Mouse (Mus musculus): ENCODE data around the gene Daxx. TPM values are rescaled to one million over a fixed set of nuclear protein-coding genes. Genes with fewer than 3 reads are reported as not detected.
A peak's percentile ranks its signal among the peaks of the same experiment; 100 is the strongest.
"Not testable (repeated sequence)": the region's sequence is repeated elsewhere in the genome, so short reads cannot be mapped to it uniquely, and the experiment has no call there.

The Daxx gene
- polyA plus RNA-seq, 1 experiment from 2014 or later, result 52.9 TPM

- H3K9me3 ChIP-seq, result no peaks in the 10 kb centered on the region
- no peak for DNase-seq (ENCODE audit: low spot score)
- no peaks in the 10 kb centered on the region for H3K27me3 ChIP-seq (ENCODE audit: insufficient read depth, poor library complexity, severe bottlenecking)
- WGBS, result 88% methylated on average over 10 of the region's 10 CpGs
- H3K27ac ChIP-seq, result no peak overlapping the region
- H3K4me3 ChIP-seq, result no peak overlapping the region
- H3K4me1 ChIP-seq, result peaks cover 25% of the 10 kb centered on the region
- peaks cover 78% of the 10 kb centered on the region for H3K36me3 ChIP-seq
These were observed 38.3 kb downstream of the Daxx start for GRCm38 (mm10) chr17:33947430-33948089.

- no peak overlapping the region; the same call in 1 of the 2 replicates for H3K27ac ChIP-seq
- peaks cover 79% of the 10 kb centered on the region for H3K36me3 ChIP-seq
- no peaks in the 10 kb centered on the region for H3K27me3 ChIP-seq (ENCODE audit: insufficient read depth, poor library complexity, severe bottlenecking)
- H3K9me3 ChIP-seq, result no peaks in the 10 kb centered on the region
- WGBS, result 87% methylated on average over 22 of the region's 22 CpGs
- DNase-seq (ENCODE audit: low spot score), result no peak
- H3K4me3 ChIP-seq, result no peak overlapping the region; the same call in 1 of the 2 replicates
- H3K4me1 ChIP-seq, result peaks cover 32% of the 10 kb centered on the region
These were observed 39.1 kb downstream of the Daxx start for GRCm38 (mm10) chr17:33948090-33948904.

DNA sequence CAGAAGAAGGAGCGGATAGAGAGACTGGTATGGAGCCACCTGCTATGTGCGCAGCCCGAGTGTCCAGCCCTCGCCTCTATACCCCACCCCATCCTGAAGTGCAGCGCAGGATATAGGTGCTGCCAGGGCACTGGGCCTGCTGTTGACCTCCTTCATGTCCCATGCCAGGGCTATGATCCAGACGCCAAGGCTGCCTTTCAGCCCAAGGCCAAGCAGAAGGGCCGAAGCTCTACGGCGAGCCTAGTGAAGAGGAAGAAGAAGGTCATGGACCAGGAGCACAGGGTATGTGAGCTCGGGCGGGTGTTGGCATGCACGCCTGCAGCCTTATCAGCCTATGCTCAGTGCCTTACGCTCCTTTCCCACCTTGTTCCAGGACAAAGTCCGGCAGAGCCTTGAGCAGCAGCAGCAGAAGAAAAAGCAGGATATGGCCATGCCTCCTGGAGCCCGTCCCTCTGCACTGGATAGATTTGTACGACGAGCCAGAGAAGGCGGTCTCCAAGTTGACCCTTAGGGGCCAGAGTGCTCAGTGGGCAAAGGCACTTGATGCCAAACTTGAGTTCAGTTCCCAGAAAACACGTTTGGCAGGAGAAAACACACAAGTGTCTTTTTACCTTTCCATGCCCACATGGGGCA is 39.8 kb downstream of the Daxx start:
- 90% methylated on average over 19 of the region's 19 CpGs for WGBS
- no peak overlapping the region for H3K27ac ChIP-seq

GRCm38 (mm10) chr17:33950131-33950625 is 41.0 kb downstream of the Daxx start:
- no peak for DNase-seq (ENCODE audit: low spot score)
- H3K4me1 ChIP-seq, result peaks cover 46% of the 10 kb centered on the region
- H3K36me3 ChIP-seq, result peaks cover 77% of the 10 kb centered on the region
- H3K27me3 ChIP-seq (ENCODE audit: insufficient read depth, poor library complexity, severe bottlenecking), result no peaks in the 10 kb centered on the region
- WGBS, result 71% methylated on average over 10 of the region's 10 CpGs
- peak overlapping the region; percentile 87 for H3K27ac ChIP-seq
- no peaks in the 10 kb centered on the region for H3K9me3 ChIP-seq
- peak overlapping the region; percentile 63 for H3K4me3 ChIP-seq

More for the DNA sequence above, 39.8 kb downstream of the Daxx start:
- DNase-seq (ENCODE audit: low spot score), result no peak
- Histone ChIP-seq H3K4me1 (peaks cover 39% of the 10 kb centered on the region), H3K9me3 (no peaks in the 10 kb centered on the region), H3K4me3 (no peak overlapping the region), H3K36me3 (peaks cover 80% of the 10 kb centered on the region), H3K27me3 (ENCODE audit: insufficient read depth, poor library complexity, severe bottlenecking) (no peaks in the 10 kb centered on the region)

GRCm38 (mm10) chr17:33951021-33951946 is 42.1 kb downstream of the Daxx start, which contains the start of gene B3galt4:
TSS of gene B3galt4 (minus strand) at chr17:33951488.
- Histone ChIP-seq H3K27ac (peak within 1 kb of the TSS; percentile 87), H3K36me3 (peaks cover 66% of the 10 kb centered on the region), H3K4me1 (peaks cover 46% of the 10 kb centered on the region), H3K9me3 (no peaks in the 10 kb centered on the region), H3K27me3 (ENCODE audit: insufficient read depth, poor library complexity, severe bottlenecking) (no peaks in the 10 kb centered on the region), H3K4me3 (peak within 1 kb of the TSS; percentile 63)
- DNase-seq (ENCODE audit: low spot score), result peak; percentile 96
- WGBS, result 1% methylated on average over 45 of the region's 45 CpGs

DNA sequence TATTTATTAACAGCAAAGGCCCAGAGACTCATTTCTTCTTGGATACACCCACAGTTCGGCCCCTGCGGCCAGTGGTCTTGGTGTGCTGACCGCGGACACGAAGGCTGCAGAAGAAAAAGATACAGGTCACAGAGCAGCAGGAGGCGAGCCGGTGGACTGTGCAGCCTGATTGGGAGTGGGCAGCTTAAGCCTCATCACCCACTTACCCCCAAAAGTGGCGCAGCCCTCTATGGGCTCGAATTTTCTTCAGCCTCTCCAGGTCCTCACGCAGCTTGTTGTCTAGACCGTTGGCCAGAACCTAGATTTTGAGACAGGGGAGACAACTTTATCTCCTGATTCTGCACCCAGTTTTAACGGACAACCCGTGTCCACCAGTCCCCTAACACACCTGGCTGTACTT is 42.8 kb downstream of the Daxx start:
- Histone ChIP-seq H3K36me3 (peaks cover 60% of the 10 kb centered on the region), H3K4me3 (peak overlapping the region; percentile 63), H3K4me1 (peaks cover 51% of the 10 kb centered on the region)
- not testable (repeated sequence) for DNase-seq (ENCODE audit: low spot score); H3K9me3 ChIP-seq; H3K27ac ChIP-seq; H3K27me3 ChIP-seq (ENCODE audit: insufficient read depth, poor library complexity, severe bottlenecking)
- 74% methylated on average over 13 of the region's 13 CpGs for WGBS

GRCm38 (mm10) chr17:33952879-33953278 is 43.7 kb downstream of the Daxx start:
- H3K4me3 ChIP-seq, result peak overlapping the region; percentile 100
- no peak for DNase-seq (ENCODE audit: low spot score)
- WGBS, result 86% methylated on average over 4 of the region's 4 CpGs
- peaks cover 55% of the 10 kb centered on the region for H3K36me3 ChIP-seq
- no peaks in the 10 kb centered on the region for H3K27me3 ChIP-seq (ENCODE audit: insufficient read depth, poor library complexity, severe bottlenecking)
- no peak overlapping the region for H3K27ac ChIP-seq
- H3K4me1 ChIP-seq, result peaks cover 51% of the 10 kb centered on the region
- H3K9me3 ChIP-seq, result no peaks in the 10 kb centered on the region

DNA sequence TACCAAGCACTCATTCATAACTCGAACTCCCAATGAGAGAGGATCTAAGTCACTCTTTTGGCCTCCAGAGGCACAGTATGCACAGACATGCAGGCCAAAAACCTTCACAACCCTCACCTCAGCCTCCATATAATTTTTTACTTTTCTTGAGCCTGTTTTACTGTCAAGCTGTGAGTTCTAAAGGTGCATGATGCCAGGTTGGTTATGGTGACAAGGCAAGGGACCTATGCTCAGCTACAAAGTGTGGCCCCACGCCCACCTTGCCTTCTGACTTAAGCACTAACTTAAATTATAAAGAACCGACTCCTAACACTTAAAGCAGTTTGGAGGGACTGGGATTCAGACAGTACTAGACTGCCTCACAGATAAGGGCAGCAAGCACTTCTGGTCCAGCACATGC is 44.1 kb downstream of the Daxx start:
- H3K4me1 ChIP-seq, result peaks cover 51% of the 10 kb centered on the region
- DNase-seq (ENCODE audit: low spot score), result no peak
- no peaks in the 10 kb centered on the region for H3K27me3 ChIP-seq (ENCODE audit: insufficient read depth, poor library complexity, severe bottlenecking)
- no peak overlapping the region for H3K27ac ChIP-seq
- peaks cover 54% of the 10 kb centered on the region for H3K36me3 ChIP-seq
- no peaks in the 10 kb centered on the region for H3K9me3 ChIP-seq
- peak overlapping the region; percentile 100 for H3K4me3 ChIP-seq
- 78% methylated on average over 3 of the region's 3 CpGs for WGBS

GRCm38 (mm10) chr17:33953961-33954565 is 44.8 kb downstream of the Daxx start:
- H3K9me3 ChIP-seq, result no peaks in the 10 kb centered on the region
- peaks cover 51% of the 10 kb centered on the region for H3K4me1 ChIP-seq
- WGBS, result 45% methylated on average over 5 of the region's 5 CpGs
- no peaks in the 10 kb centered on the region for H3K27me3 ChIP-seq (ENCODE audit: insufficient read depth, poor library complexity, severe bottlenecking)
- peak overlapping the region; percentile 98; the same call in 1 of the 2 replicates for H3K27ac ChIP-seq
- peak overlapping the region; percentile 100 for H3K4me3 ChIP-seq
- DNase-seq (ENCODE audit: low spot score), result no peak
- peaks cover 54% of the 10 kb centered on the region for H3K36me3 ChIP-seq

DNA sequence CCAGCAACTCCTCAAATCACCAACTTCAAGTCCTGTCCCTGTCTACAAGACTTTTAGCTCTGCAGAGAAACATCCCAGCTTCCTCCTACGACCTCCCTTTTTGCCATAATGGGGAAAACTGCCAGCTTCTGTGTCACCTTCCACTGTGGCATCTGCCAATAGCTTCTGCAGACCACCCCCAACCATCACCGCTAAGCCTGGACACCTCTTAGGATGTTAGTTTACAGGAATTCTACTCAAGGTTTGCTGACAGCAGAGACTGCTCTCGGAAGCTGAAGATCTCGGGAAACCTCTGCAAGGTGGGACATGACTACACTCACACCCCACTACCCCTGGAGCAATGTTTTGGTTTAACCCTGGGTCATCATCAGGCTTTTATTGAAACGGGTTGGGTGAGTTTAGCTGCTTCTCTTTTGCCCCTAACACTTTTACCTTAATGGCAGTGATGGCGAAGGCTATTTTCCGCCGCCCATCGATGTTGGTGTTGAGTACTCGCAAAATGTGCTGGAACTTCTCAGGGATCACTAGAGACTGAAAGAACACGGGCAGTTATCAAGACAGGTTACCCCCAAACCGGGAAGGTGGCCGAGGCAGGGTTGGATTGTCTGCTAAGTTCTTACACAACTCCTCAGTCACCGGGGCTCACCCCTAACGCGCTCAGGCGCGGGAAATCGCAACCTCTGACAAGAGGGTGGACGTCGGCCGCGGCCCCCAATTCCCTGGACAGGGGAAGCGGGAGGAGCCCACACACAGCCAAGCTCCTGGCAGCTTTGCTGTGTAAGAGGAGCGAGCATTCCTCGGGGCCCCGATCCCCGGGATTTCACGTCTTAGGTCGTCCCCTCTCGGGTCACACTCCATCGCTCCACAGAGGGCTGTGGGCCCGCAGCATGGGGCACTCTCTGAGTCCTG is 45.7 kb downstream of the Daxx start:
- Histone ChIP-seq H3K27me3 (ENCODE audit: insufficient read depth, poor library complexity, severe bottlenecking) (no peaks in the 10 kb centered on the region), H3K4me1 (peaks cover 51% of the 10 kb centered on the region), H3K27ac (peak overlapping the region; percentile 98), H3K9me3 (no peaks in the 10 kb centered on the region), H3K36me3 (peaks cover 55% of the 10 kb centered on the region), H3K4me3 (peak overlapping the region; percentile 100)
- DNase-seq (ENCODE audit: low spot score), result no peak
- under 1% methylated on average over 33 of the region's 33 CpGs for WGBS
